Mouse (Mus musculus): ENCODE results near the gene Mmd.

Mmd gene

GRCm38 (mm10) chr11:90283601-90284000 is 34.3 kb downstream of the Mmd start:
- DNase-seq (ENCODE audit: low read depth, low spot score): peak; percentile 86

GRCm38 (mm10) chr11:90284079-90284478 is 34.8 kb downstream of the Mmd start:
- no peak for DNase-seq (ENCODE audit: low read depth, low spot score)

- no peak for DNase-seq (ENCODE audit: low read depth, low spot score)
These were observed 35.4 kb downstream of the Mmd start for GRCm38 (mm10) chr11:90284623-90285022.

GRCm38 (mm10) chr11:90286550-90287154 is 37.4 kb downstream of the Mmd start:
- no peak for DNase-seq (ENCODE audit: low read depth, low spot score)

- DNase-seq (ENCODE audit: low read depth, low spot score): no peak
These were observed 41.9 kb downstream of the Mmd start for GRCm38 (mm10) chr11:90291156-90291555.

GRCm38 (mm10) chr11:90292766-90293165 is 43.5 kb downstream of the Mmd start:
- no peak for DNase-seq (ENCODE audit: low read depth, low spot score)

GRCm38 (mm10) chr11:90294622-90295021 is 45.4 kb downstream of the Mmd start:
- no peak for DNase-seq (ENCODE audit: low read depth, low spot score)

- no peak for DNase-seq (ENCODE audit: low read depth, low spot score)
These were observed 56.8 kb downstream of the Mmd start for GRCm38 (mm10) chr11:90306067-90306466.

- DNase-seq (ENCODE audit: low read depth, low spot score): no peak
These were observed 57.7 kb downstream of the Mmd start for GRCm38 (mm10) chr11:90306993-90307392.

- DNase-seq (ENCODE audit: low read depth, low spot score): peak; percentile 41
These were observed 65.3 kb downstream of the Mmd start for GRCm38 (mm10) chr11:90314606-90315005.

GRCm38 (mm10) chr11:90317482-90317881 is 68.2 kb downstream of the Mmd start:
- peak; percentile 82 for DNase-seq (ENCODE audit: low read depth, low spot score)

GRCm38 (mm10) chr11:90320922-90321321 is 71.7 kb downstream of the Mmd start:
- no peak for DNase-seq (ENCODE audit: low read depth, low spot score)

- peak; percentile 41 for DNase-seq (ENCODE audit: low read depth, low spot score)
These were observed 75.3 kb downstream of the Mmd start for GRCm38 (mm10) chr11:90324597-90324996.

GRCm38 (mm10) chr11:90326146-90326545 is 76.9 kb downstream of the Mmd start:
- no peak for DNase-seq (ENCODE audit: low read depth, low spot score)

- no peak for DNase-seq (ENCODE audit: low read depth, low spot score)
These were observed 77.6 kb downstream of the Mmd start for GRCm38 (mm10) chr11:90326836-90327235.
